Mouse (Mus musculus): ENCODE measurements around the gene Scrn2.

GRCm38 (mm10) chr11:97018583-97019344 is 11.0 kb upstream of the Scrn2 start:
- TF ChIP-seq TAL1 (IDR thresholded peaks at IDR 0.05; ENCODE audit: low read length), result no peak
- no peak for TF ChIP-seq GATA1 (IDR thresholded peaks at IDR 0.05; ENCODE audit: low read length)
